Mouse (Mus musculus) adrenal gland, postnatal 4 days (tissue): ENCODE measurements around the gene Sun1. TPM values are rescaled to one million over a fixed set of nuclear protein-coding genes. Genes with fewer than 3 reads are reported as not detected.

ENCODE experiments used
- DNase-seq, 2 experiments: peaks; one replicate each; pipeline ENCODE4 v3.0.0; 2021 to 2022; ENCODE audit warnings: low spot score in 2 of 2, mixed read lengths in 2 of 2
- total RNA-seq, 2 experiments: library from RNA; stranded (reverse); gene quantifications; 2 replicates each; pipeline ENCODE4 v1.2.3; 2021

Gene Sun1
- total RNA-seq, 2 experiments from 2014 or later: 78.5 to 81.6 TPM

DNA sequence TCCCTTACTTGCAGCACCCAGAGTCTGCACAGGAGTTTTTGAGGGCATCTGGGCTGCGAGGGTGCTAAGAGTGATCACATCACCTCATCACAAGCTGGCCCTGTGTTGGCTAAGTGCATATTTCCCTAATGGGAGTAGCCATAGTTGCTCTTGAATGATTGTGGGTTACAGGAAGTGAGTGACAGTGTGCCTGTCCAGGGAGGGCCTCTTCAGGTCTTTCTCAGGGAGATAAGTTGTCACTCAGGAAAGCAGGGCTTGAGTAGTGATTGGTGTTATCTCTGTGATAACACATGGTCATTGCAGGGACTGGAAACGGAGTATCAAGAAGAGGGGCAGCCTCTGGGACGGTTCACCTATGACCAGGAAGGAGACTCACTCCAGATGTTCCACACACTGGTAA, 47.3 kb downstream of the Sun1 start:
- no peak for DNase-seq

DNA sequence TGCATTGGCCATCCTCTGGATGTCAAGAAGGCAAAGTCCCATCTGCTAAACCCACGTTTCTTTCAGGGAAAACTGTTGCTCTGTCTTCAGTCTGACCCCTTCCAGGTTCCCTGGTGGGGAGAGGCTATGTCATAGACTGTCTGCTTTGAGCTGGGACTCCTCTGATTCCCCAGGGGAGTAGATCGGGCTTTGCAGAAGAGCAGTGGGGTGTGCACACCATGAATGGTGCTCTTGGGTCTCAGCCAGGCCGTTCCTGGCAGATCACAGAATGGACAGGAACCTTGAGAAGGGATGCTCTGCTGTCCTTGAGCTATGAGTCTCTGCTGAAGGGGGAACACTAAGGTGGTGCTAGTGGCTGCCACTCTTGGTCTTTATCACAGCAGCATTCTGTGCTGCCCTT, 48.4 kb downstream of the Sun1 start:
- no peak for DNase-seq

DNA sequence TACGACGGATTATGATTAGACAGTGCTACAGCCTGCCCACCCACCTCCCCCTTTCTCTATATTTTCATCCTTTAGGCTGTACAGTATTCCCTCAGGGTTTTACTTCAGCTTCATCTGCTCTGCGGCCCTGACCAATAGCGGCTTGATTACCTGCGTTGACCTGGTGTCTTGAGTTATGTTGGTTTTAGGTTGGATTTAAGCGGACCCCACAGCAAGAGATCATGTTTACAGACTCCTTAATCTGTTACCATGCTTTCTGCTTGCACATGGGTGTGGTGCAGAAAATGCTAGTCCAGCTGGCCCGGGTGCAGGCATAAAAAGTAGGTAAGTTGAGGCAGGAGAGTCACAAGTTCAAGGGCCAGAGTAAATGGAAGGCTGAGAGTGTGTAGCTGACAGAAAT, 50.8 kb downstream of the Sun1 start:
- no peak for DNase-seq

DNA sequence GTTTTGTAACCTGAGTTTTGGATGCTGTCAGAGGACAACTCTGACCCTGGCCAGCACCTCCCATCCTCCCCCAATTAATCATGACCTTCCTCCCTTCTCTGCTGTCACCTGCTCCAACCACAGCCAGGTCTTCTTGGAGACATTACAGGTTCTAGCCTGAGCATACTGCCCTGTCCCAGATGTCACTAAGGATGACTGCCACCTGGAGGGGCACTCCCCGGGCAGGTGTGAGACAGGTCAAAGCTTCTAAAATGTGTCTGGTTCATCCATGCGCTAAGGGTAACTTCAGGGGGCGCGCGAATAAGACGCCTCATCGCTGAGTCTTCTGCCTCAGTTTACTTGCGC, 51.3 kb downstream of the Sun1 start:
- DNase-seq: no peak

DNA sequence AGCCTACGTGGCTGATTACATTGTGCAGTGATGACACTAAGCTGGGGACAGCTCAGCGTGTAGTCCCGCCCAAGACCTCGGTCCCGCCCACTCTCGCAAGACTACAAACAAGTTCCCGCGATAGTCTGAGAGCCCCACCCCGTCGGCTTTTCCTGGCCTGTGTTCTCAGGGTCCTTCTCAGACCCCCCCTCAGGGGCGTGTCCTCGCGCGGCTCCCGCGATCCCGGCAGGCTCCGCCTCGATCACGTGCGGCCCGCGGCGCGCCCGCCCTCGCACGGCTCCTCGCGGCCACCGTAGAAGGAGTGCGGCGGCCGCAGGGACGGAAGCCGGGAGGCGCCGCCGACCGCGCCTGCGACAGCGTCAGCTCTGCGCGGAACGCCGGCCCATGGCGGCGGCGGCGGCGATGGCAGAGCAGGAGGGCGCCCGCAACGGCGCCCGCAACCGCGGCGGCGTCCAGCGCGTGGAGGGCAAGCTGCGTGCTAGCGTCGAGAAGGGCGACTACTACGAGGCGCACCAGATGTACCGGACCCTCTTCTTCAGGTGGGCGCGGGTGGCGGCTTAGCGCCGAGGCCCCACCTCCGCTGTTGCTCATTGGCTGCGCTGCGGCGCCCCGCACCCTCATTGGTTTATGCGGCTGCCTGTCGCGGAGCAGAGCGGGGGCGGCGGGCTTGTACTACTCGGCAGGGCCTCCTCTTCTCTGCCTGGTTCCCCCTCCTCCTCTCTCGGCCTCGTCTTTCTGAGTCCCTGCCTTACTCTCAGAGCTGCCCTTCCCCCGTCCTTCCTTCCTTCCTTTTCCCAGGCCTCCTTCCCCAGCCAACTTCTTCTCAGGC, 51.9 kb downstream of the Sun1 start, which contains the start of gene Get4:
Gene Get4 (plus strand): TSS at position 244 of the 829 bp plus-strand sequence.
- DNase-seq: peak; percentile 94 to 99

DNA sequence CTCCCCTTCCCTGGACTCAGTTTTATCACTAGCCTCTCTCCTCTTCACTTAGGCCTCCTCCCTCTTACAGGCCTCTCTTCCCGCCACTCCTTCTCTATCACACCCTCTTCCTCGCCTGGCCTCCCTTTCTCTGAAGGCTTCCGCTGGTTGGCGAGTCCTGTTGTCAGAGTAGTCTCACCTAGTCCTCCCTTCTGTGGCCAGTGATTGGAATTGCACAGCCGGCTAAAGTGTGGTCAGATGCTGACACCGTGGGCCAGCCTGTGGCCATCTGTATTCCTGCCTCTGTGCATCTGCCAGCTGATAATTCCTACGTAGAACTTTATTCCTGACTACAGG, 52.4 kb downstream of the Sun1 start:
- no peak for DNase-seq

DNA sequence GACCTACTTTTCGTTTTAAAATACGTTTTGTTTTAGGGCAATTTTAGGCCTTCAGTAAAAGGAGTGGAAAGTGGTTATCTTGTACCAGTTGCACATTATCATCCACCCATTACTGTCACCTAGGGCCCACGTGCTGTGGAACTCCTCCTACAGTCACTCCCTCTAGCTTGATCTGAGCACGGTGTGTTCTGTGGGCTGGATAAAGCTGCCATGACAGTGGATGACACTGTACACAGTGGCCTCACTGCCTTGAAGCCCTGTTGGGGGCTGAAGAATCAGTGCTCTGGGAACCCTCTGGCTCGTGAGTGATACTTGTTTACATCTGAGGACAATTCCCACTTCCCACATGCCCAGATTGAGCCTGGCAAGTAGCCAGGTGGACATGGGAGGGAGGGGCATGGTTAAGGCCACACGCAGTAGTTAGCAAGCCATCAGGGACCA, 52.9 kb downstream of the Sun1 start:
- no peak for DNase-seq

DNA sequence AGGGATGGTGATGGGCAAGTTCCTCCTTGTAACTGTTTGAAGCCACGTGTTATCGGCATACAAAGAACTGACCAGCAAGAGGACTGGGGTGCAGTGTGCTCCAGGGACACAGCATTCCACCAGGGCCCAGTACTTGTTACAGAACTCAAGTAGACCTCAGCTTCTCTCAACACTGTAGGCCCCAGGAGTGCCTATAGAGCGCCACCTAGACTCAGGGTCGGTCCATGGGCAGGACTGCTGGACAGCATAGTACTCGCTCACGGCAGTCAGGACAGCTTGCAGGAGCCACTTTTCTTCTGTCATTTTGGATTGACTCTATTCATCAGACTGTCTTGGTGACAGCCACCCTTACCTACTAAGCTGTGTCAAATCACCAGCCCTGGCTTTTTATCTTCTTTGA, 54.5 kb downstream of the Sun1 start:
- DNase-seq: no peak

DNA sequence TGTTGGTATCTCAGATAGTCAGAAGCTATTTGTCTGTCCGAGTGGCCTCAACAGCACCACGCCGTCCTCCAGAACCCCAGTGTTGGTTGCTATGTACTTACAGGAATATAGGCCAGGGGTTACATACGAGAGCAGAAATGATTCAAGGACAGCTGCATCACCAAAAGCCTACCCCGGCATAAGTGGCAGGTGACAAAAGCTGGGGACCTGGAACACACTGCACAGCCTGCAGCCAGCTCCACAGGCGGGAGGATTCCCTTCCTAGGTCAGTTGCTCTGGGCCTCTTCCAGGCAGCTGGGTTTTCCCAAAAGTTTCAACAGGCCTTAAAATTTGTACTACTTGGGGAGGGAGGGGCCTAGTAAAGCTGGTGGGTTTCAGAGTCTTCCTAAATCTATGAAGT, 55.3 kb downstream of the Sun1 start:
- no peak for DNase-seq

DNA sequence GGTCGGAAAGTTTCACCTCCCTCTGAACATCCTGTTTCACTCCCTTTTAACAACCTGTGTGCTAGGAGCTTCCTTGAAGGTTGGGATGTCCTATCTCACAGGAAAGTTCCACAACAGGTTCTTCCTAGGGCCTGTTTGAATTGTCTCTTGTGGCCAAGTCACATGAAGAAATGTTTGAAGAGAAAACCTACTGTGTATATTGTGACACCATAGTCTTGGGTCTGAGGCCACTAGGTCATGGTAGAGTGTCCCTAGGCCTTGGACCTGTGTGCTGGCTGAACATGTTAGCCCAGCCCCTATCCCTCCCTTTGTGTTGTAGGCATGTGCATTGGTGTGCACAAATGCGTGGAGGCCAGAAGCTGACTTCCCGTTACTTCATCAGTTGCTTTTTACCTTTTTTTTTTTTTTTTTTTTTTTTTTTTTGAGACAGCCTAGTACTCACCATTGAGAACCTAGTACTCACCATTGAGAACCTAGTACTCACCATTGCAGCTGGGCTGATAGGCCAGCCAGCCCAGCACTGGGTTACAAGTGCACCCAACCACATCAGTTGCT, 55.9 kb downstream of the Sun1 start:
- no peak for DNase-seq

DNA sequence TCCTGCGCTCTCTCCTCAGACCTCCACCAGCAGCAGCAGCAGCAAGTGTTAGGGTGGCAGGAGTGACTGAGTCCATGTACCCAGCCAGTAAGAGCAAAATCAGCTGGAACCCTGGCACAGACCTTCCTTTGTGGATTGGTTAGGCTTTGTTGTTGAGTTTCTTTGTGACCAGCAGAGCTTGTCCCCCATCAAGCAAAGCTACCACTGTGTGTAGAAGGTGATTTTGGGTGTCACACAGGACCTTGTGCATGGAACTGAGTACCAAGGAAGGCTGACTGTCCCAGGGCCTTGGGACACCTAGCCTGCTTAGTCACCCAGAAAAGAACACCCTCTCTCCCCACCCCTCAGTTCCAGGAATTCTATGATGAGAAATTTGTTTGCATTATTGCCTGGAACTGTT, 56.8 kb downstream of the Sun1 start:
- no peak for DNase-seq

DNA sequence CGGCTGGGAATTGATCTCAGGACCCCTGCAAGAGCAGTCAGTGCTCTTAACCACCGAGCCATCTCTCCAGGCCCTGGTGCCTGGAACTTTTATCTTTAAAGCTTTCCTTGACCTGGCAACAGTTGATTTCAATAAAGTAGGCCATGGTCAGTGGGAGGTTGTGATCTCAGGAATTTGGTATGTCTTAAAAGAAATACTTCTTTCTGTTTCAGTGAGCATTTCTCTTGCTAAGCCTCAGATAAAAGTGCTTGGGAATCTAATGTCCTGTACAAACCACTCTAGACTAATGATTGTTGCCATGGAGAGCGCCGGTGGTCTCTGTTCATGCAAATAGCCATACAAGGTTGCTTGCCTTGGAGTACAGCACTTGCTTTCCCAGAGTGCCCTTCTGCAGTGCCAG, 57.4 kb downstream of the Sun1 start:
- no peak for DNase-seq

DNA sequence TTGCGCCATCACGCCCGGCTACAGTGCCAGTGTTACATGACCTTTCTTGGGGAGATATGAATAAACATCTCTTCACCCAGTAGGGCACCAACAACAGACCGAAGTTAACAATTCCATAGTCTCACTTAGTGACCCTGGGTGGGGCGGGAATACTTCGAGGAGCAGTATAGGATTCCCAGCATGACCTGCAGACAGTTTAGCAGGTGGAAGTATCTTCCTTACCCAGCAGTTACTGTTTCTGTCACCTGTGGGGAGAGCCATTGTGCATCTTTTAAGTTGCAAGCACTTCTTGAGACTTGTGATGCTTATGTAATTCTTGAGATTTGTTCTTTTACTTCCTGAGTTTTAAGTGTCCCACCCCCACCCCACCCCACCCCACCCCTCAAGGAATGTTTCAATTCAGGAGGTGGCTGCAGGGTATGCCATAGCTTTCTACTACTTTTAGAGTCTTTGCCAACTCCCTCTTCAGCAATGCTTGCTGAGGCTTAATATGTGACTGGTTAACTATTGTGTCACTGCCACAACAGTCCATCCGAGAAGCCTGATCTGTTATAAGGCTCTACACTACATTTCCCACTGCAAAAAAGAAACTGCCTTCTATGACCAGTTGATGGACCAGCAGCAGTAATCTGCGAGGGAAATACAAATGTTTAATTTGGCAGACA, 58.1 kb downstream of the Sun1 start:
- DNase-seq: no peak

DNA sequence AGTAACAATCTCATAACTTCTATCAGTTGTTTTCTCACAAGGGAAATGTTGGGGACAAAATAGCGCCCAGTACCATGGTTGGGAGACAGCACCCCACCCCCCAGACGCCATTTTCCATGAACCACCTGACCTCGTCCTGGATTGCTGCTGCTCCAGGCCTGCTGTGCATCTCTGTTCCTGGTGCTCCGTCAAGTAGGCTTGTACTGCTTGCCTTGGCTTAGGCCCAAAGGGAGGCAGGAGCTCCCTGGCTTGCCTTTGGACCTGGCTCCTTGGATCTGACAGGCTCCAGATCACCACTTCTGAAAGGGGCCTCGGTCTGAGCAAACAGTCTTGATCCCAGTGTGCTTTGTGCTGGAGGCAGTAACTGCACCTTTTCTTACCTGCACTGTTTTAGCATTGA, 59.4 kb downstream of the Sun1 start:
- DNase-seq: no peak

DNA sequence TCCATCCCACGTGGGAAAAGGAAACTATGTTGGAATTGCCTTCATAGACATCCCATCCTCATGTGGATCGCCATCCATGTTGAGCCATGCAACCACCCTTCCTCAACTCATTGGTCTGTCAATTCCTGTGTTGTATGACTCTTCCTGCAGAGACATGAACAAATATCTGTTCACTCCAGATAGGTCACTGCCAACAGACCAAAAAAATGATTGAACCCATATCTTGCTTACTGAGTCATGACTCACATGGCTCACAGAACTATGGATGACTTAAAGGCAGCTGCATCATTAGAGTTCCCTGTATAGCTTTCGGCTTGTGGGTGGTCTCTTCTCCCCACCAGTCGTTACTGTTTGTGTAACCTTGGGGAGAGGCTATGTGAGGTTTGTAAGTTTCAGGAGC, 61.0 kb downstream of the Sun1 start:
- DNase-seq: no peak

DNA sequence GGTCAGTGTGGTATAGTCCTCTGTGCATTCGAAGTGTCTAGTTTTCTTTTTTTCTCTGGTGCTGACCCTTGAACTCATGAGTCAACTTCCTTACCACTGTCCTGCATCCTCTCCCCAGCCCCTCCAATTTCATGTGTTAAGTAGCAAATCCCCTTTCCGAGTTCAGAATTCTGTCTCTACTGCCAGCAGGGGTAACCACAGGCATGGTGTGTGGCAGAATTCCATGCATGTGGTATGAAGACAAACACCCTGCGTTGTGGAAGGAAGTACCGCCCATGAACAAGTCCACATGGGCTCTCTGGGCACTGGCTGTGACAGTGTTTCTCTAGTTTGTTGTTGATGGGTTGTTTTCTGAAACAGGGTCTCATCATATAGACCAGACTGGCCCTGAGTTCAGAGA, 67.2 kb downstream of the Sun1 start:
- DNase-seq: no peak

DNA sequence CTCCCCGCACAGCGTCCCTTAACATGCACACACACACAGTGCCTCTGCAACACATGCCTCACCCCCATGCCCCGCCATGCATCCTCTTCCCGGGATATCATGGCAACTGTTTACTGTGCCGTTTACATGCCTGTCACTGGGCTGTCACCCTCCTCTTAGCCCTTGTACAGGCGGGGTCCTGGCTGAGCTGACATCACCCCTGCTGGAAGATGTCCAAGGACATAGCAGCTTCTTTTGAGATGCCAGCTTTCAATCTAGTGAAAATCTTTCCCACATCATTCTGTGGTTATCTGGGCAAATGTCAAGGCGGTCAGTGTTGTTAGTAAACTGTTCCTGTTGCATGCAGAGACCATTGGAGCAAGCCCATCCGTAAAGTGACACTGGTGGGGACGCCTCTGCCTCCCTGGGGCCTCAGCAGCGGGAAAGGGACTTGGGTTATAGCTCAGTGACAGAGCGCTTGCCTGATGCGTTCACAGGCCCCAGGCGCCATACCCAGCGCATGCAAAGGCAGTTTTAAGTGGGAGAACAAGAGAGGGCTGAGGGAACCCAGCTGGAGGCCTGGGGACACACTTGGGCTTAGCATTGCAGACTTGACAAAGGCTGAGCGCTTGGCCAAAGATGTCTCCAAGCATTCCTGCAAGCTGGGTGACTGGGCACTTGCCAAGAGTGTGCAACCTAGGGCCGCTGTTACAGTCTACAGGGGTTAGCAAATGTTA, 70.5 kb downstream of the Sun1 start:
- DNase-seq: peak in 1 of 2 experiments; percentile 43

DNA sequence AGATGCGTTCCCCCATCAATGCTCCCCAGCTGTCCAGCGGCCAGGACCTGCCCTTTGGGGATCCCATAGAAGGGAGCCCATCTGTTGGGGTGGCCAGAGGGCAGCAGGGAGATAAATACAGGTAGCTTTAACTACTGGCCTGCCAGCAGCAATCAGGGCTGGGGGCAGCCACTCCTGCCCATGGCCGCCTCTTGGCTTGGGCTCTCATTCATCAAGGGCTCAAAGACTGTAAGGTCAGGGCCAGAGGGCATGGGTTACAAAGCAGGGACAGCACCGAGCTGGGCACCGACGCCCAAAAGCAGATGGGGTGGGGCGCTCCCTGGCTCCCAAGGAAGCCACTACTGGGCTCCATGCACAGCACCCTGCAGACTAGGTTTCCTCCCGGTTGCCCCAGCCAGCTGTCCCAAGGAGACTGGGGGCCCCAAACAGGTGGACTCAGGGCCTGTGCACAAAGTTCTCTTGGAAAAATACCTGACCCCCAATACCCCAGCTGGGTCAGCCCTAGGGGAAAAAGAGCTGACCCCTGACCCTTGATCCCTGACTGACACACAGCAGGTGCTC, 71.6 kb downstream of the Sun1 start:
- DNase-seq: no peak

DNA sequence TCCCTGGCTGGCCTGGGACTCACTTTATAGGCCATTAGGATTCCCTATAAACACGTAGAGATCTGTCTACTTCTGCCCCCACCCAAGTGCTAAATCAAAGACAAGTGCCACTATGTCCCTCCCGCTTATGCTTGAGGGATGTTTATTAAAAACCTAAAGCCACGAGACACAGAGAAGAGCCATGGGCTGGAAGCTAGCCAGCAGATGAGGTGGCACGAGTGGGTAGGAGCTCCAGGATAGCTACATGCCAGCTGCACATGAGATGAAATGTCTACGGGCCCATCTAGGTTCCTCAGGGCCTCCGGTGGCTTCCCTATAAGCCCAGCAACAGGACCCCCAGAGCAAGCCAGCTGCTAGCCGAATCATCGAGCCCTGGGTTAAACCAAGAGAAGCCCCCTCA, 76.8 kb downstream of the Sun1 start:
- no peak for DNase-seq

DNA sequence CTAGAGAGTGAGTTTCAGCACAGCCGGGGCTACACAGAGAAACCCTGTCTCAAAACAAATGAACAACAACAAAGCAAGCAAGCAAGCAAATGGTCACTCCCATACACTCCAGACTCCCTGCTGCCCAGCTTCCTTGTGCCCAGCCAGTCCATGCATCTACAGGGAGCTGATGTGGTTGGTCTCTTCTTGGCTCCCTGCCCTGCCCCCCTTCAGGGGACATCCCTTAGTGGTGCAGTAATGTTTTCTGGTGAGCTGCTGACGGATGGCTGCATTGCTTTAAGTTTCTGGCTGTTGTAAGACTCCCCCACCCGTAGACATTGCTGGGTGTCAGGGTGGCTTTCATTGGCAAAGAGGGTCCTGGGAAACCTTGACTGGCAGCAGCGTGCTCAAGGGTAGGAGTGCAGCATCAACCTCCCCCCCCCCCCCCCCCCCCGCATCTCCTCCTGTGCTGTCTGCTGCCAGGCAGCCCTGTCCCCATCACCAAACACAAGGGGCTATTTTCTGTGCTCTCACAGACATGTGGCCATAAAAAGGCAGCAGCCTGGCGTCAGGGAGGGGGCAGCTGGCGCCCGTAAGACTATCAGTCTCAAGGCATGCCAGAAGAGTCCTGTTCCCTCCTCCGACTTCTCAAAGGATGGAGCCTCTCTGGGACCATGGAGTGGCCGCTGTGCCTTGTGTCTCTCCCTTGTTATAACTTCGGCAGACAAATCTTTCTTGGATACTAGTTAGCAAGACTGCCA, 81.1 kb downstream of the Sun1 start:
- no peak for DNase-seq

DNA sequence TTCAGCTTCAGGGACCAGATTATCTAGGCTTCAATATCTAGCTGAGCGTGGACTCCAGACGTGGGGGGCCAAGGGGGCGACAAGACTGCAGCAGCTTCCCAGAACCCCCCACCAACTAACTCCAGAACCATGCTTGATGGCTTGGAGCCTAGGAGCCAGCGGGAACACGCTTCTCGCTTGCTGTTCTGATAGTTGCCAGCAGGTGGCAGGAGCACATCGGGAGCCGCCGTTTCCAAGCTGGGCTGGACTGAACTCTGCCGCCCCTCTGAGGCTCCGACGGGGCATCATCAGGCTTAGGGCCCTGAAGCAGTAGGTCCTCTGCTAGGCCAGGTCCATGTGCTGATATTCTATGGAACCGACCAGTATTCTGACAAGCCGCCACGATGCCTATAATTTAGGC, 81.8 kb downstream of the Sun1 start:
- DNase-seq: peak; percentile 74 to 82
